Mouse (Mus musculus): ENCODE data around the gene Ppp1r17.

GRCm38 (mm10) chr6:56025533-56025932 lies 8.2 kb downstream of the Ppp1r17 start:
- TF ChIP-seq CTCF (IDR thresholded peaks at IDR 0.05; ENCODE audit: low read depth) (peak; percentile 30; the same call in 1 of the 2 replicates), EP300 (IDR thresholded peaks at IDR 0.05; ENCODE audit: low read depth) (no peak)

Measured in liver, postnatal 0 days (tissue).